Mouse (Mus musculus) lung, postnatal 0 days (tissue): ENCODE results near the gene Enpp1.

Source experiments
- CTCF ChIP-seq: IDR thresholded peaks from 2 replicates; pipeline ENCODE4 v1.5.1; 2016; ENCODE audit warnings: antibody characterized with exemption, mild to moderate bottlenecking
- EP300 ChIP-seq: IDR thresholded peaks from 2 replicates; pipeline ENCODE4 v1.6.1; 2016; ENCODE audit warnings: antibody characterized with exemption, mild to moderate bottlenecking, control low read depth

DNA sequence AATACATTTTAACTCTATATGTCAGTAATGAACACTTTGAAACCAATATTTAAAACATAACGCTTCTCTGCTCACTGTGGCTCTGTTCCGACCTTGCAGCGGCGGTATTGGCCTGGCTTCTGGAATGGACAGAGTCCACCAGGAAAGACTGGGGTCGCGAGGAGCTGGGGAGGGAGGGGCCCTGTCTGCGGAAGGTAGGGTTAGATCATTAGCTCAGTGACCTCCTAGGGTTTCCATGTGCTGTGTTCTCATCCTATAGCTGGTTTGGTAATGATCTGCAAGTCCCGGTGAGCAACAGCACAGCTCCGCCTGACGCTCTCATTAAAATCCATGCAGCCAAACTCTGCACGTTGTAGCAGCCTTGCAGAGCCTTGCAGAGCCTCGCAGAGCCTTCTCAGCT lies 84.7 kb downstream of the Enpp1 start:
- TF ChIP-seq CTCF (no peak), EP300 (no peak)
